Mouse (Mus musculus) neural tube, embryonic 11.5 days (tissue): ENCODE measurements around the gene Poc5. TPM values are rescaled to one million over a fixed set of nuclear protein-coding genes. Genes with fewer than 3 reads are reported as not detected.

Experiments
- ATAC-seq: fragments of 200-750 bp; cut with Nextera tagmentation; 2 replicates; pipeline ENCODE4 v1.8.0; 2017; ENCODE audit warnings: moderate number of reproducible peaks, mild to moderate bottlenecking, moderate TSS enrichment, moderate library complexity; ENCODE audit not compliant: insufficient read depth, low FRiP score, low TSS enrichment
- DNase-seq: peaks from one replicate; pipeline ENCODE4 v3.0.0-alpha.2; 2015; ENCODE audit warnings: low spot score
- H3K27ac ChIP-seq: fragments of 300-500 bp; sonication (generic); 2 replicates; pipeline ENCODE4 v1.5.1; 2014; ENCODE audit warnings: low read depth, mild to moderate bottlenecking, low read length
- H3K27me3 ChIP-seq: fragments of 300-500 bp; sonication (generic); 2 replicates; pipeline ENCODE4 v1.6.1; 2014; ENCODE audit warnings: mild to moderate bottlenecking, low read length, mixed read lengths; ENCODE audit not compliant: control insufficient read depth, insufficient read depth
- H3K36me3 ChIP-seq: fragments of 300-500 bp; sonication (generic); 2 replicates; pipeline ENCODE4 v1.6.1; 2014; ENCODE audit warnings: mild to moderate bottlenecking, low read length, moderate library complexity, mixed read lengths; ENCODE audit not compliant: control insufficient read depth, insufficient read depth
- H3K4me1 ChIP-seq: fragments of 300-500 bp; sonication (generic); 2 replicates; pipeline ENCODE4 v1.6.1; 2014; ENCODE audit warnings: low read length, mixed read lengths; ENCODE audit not compliant: control insufficient read depth, insufficient read depth
- H3K4me2 ChIP-seq: fragments of 300-500 bp; sonication (generic); 2 replicates; pipeline ENCODE4 v1.6.1; 2014; ENCODE audit warnings: low read depth, mild to moderate bottlenecking, moderate library complexity
- H3K4me3 ChIP-seq: fragments of 300-500 bp; sonication (generic); 2 replicates; pipeline ENCODE4 v1.5.1; 2014; ENCODE audit warnings: low read depth, low read length
- H3K9ac ChIP-seq: fragments of 300-500 bp; sonication (generic); 2 replicates; pipeline ENCODE4 v1.6.1; 2014; ENCODE audit warnings: mild to moderate bottlenecking, low read length
- H3K9me3 ChIP-seq: fragments of 300-500 bp; sonication (generic); 2 replicates; pipeline ENCODE4 v1.6.1; 2016; ENCODE audit warnings: low read length; ENCODE audit not compliant: control insufficient read depth
- WGBS: fragments of 180-500 bp; shearing (Covaris S2); extraction: QIAGEN DNeasy Blood & Tissue Kit; methylation state at CpG from one replicate; pipeline ENCODE4 v1.1.7; 2014; 5-methylcytosine and 5-hydroxymethylcytosine counted together
- polyA plus RNA-seq: library from polyadenylated mRNA; unstranded; fragments of >200 nt; fragmentation: Nextera tagmentation; extraction: Ambion mirVana; gene quantifications from 2 replicates; pipeline ENCODE4 v1.2.1, GENCODE M21; 2014

Poc5 gene
- polyA plus RNA-seq, 1 experiment from 2014 or later: 27.2 TPM

- Histone ChIP-seq H3K27ac (no peak overlapping the region), H3K27me3 (no peaks in the 10 kb centered on the region), H3K4me2 (no peak overlapping the region), H3K9me3 (no peaks in the 10 kb centered on the region), H3K9ac (no peak overlapping the region), H3K36me3 (no peaks in the 10 kb centered on the region), H3K4me1 (no peaks in the 10 kb centered on the region), H3K4me3 (no peak overlapping the region)
- no peak for ATAC-seq
- DNase-seq: no peak
- WGBS: 48% methylated on average over 12 of the region's 13 CpGs
Observed at GRCm38 (mm10) chr13:96435793-96436192, 47.7 kb downstream of the Poc5 start.

- 91% methylated on average over 1 of the region's 1 CpGs for WGBS
- H3K4me2 ChIP-seq: no peak overlapping the region
- ATAC-seq (no peak), DNase-seq (no peak)
- H3K4me1 ChIP-seq: no peaks in the 10 kb centered on the region
- H3K27me3 ChIP-seq: no peaks in the 10 kb centered on the region
- H3K9me3 ChIP-seq: no peaks in the 10 kb centered on the region
- H3K36me3 ChIP-seq: no peaks in the 10 kb centered on the region
- no peak overlapping the region for H3K9ac ChIP-seq
- H3K27ac ChIP-seq: no peak overlapping the region
- H3K4me3 ChIP-seq: no peak overlapping the region
Observed at GRCm38 (mm10) chr13:96436921-96437320, 48.8 kb downstream of the Poc5 start.

DNA sequence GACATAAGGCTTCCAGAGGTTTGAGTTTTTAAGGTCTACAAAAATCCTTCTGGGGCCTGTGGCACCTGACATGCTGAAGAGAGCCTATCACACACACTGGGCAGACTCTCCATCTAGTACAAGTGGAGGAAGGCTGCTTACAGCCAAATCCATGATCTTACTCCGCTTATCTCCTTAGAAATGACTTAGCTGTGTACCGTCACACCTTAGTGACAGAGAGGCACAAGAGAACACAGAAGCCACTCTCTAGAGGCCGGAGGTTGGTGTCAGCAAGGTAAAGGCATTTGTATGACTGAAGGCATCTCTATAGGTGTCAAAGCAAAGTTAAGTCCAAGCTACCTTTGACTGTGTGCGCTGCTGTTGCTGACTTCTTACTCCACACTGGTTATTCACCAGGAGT, 52.3 kb downstream of the Poc5 start:
- H3K4me1 ChIP-seq: no peaks in the 10 kb centered on the region
- no peak for DNase-seq
- no peak overlapping the region for H3K27ac ChIP-seq
- 91% methylated on average over 4 of the region's 4 CpGs for WGBS
- H3K27me3 ChIP-seq: no peaks in the 10 kb centered on the region
- H3K4me3 ChIP-seq: no peak overlapping the region
- no peak overlapping the region for H3K9ac ChIP-seq
- no peak overlapping the region for H3K4me2 ChIP-seq
- H3K36me3 ChIP-seq: no peaks in the 10 kb centered on the region
- H3K9me3 ChIP-seq: no peaks in the 10 kb centered on the region
- no peak for ATAC-seq

DNA sequence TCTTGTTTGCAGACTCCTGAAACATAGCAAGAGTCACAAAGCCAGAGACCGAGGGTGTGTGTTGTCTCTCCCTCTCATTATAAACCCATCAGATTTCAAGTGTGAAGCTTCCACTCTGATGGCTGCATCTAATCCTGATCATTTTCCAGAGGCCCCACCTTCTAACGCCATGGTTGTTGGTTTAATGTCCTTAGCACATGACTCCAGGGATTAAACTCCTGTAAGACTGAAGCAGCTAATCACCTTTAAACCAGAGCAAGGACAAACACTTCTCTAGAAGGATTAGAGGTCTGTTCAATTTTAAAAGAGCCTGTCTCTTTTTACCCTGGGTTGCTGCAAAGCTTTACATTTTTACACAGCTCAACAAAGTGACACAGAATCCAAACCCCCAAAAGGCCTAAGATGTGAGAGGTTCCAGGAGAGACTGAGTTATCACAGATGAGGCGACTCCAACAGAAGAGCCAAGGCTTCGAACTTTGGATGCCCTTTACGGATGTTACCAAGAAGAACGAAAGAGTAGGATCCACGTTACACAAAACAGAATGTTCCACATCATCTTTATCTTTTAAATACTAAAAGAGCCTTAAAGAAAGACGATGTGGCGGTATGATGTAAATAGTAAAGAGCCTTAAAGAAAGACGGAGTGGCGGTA, 62.2 kb downstream of the Poc5 start:
- no peaks in the 10 kb centered on the region for H3K27me3 ChIP-seq
- DNase-seq: no peak
- no peaks in the 10 kb centered on the region for H3K4me1 ChIP-seq
- no peak overlapping the region for H3K9ac ChIP-seq
- WGBS: 92% methylated on average over 11 of the region's 11 CpGs
- H3K27ac ChIP-seq: no peak overlapping the region
- no peaks in the 10 kb centered on the region for H3K36me3 ChIP-seq
- no peak overlapping the region for H3K4me2 ChIP-seq
- H3K4me3 ChIP-seq: no peak overlapping the region
- ATAC-seq: no peak
- no peaks in the 10 kb centered on the region for H3K9me3 ChIP-seq

DNA sequence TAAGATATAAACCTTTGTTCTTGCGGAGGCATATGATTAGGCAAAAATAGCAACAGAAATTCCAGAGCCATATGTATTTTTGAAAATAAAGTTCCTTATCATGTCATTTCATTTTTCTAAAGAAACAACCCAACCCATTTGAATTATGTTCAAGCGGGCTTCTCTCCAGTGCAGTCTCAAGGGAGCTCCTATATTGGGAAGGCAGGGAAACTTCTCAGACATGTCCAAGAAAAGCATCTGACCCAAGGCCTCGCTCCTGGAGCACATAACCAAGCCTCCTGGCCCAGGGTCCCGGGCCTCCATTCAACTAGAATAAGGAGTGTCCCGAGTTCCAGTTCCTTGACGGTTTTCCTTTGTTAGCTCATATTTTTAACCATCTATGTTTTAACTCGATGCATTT, 62.8 kb downstream of the Poc5 start:
- Histone ChIP-seq H3K9me3 (no peaks in the 10 kb centered on the region), H3K4me1 (no peaks in the 10 kb centered on the region), H3K36me3 (no peaks in the 10 kb centered on the region), H3K9ac (no peak overlapping the region), H3K4me3 (no peak overlapping the region), H3K27me3 (no peaks in the 10 kb centered on the region), H3K4me2 (no peak overlapping the region), H3K27ac (no peak overlapping the region)
- DNase-seq: no peak
- ATAC-seq: no peak
- 94% methylated on average over 7 of the region's 7 CpGs for WGBS

DNA sequence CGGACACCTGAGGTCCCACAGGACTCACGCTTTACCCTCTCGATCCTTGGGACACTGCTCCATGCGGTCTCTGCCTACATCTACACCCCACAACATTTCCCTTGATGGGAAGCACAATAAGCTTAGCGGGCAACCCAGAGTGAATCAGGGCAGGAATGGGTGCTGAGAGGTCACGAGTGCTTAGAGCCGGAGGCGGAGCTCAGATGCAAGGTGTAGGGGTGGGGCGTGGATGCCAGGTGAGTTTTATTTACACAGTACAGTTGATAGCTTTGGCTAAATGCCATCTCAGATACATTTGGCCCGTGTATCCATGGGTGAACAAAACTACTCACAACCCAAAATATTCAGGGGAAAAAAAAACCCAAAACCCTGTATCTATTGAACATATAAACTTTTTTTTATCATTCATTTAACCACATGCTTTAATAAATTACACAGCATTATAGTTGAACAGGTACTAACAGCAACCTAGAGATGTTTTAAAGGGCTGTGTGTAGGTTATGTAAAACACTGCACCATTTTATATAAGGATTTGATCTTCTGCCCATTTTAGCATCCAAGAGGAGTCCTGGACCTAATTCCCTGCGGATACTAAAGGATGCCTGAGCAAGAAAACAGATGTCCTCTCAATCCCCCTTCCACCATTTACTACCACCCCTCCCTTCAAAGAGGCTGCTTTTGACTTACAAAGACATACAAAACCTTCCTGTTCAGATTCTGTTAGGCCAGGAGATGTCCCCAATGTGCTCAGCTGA, 63.5 kb downstream of the Poc5 start:
- Histone ChIP-seq H3K27ac (no peak overlapping the region), H3K36me3 (no peaks in the 10 kb centered on the region), H3K4me2 (no peak overlapping the region), H3K4me3 (no peak overlapping the region), H3K27me3 (no peaks in the 10 kb centered on the region), H3K9ac (no peak overlapping the region), H3K4me1 (no peaks in the 10 kb centered on the region), H3K9me3 (no peaks in the 10 kb centered on the region)
- 90% methylated on average over 11 of the region's 11 CpGs for WGBS
- DNase-seq (no peak), ATAC-seq (no peak)

DNA sequence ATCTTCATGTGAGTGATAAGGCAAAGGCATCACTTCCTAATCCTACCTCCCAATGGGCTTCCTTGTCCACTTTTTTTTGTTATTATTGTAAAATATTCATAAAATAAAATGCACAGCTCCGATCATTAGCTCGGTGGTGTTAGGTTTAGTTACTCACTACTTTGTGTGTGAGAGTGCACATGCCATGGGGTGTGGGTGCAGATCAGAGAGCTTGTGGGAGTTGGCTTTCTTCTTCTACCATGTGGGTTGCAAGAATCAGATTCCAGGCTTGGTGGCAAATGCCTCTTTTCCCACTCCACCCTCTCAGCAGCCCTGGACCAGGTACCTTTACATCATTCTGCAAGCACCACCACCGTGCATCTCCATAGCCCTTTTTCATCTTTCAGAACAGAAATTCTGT, 64.5 kb downstream of the Poc5 start:
- no peaks in the 10 kb centered on the region for H3K36me3 ChIP-seq
- H3K4me2 ChIP-seq: no peak overlapping the region
- no peak overlapping the region for H3K27ac ChIP-seq
- no peaks in the 10 kb centered on the region for H3K9me3 ChIP-seq
- H3K27me3 ChIP-seq: no peaks in the 10 kb centered on the region
- no peak overlapping the region for H3K9ac ChIP-seq
- ATAC-seq (no peak), DNase-seq (no peak)
- no peak overlapping the region for H3K4me3 ChIP-seq
- WGBS: 97% methylated on average over 3 of the region's 3 CpGs
- H3K4me1 ChIP-seq: no peaks in the 10 kb centered on the region

GRCm38 (mm10) chr13:96454288-96454687, 66.2 kb downstream of the Poc5 start:
- Histone ChIP-seq H3K4me2 (no peak overlapping the region), H3K27me3 (no peaks in the 10 kb centered on the region), H3K27ac (no peak overlapping the region), H3K36me3 (no peaks in the 10 kb centered on the region), H3K9me3 (no peaks in the 10 kb centered on the region), H3K9ac (no peak overlapping the region), H3K4me3 (no peak overlapping the region), H3K4me1 (no peaks in the 10 kb centered on the region)
- DNase-seq (no peak), ATAC-seq (no peak)
- 83% methylated on average over 3 of the region's 3 CpGs for WGBS

DNA sequence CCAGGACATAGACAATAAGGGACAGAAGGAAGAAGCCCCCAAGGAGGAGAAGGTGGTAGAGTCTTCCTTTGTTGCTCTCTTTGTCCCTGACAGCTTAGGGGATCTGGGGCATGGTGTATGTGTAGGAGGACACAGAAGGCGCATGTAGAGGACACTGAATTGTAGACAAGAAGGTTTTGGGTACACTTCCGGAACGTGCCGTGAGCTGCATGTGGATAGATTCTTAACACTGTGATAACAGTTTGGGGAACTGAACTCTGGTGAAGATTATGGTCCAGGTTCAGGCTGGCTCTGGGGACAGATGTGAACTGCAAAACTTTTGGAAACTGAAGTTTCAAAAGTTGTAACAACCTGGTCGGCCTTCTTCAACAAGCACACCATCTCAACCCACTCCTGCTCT, 69.5 kb downstream of the Poc5 start:
- 96% methylated on average over 5 of the region's 5 CpGs for WGBS
- Histone ChIP-seq H3K4me1 (no peaks in the 10 kb centered on the region), H3K9ac (no peak overlapping the region), H3K4me2 (no peak overlapping the region), H3K36me3 (no peaks in the 10 kb centered on the region), H3K4me3 (no peak overlapping the region), H3K27me3 (no peaks in the 10 kb centered on the region), H3K9me3 (no peaks in the 10 kb centered on the region), H3K27ac (no peak overlapping the region)
- DNase-seq (no peak), ATAC-seq (no peak)
